Mouse (Mus musculus) sigmoid colon, adult 10 weeks (tissue): ENCODE data around the gene Rhox10. TPM values are rescaled to one million over a fixed set of nuclear protein-coding genes. Genes with fewer than 3 reads are reported as not detected.

Experiments used
- polyA plus RNA-seq: library from polyadenylated mRNA; stranded (reverse); fragments of 350-450 nt; fragmentation: Illumina TruSeq; extraction: RNeasy Lipid Tissue Mini Kit (QIAGEN cat#74804); gene quantifications from one replicate; pipeline ENCODE4 v1.2.3, GENCODE M21; 2014; ENCODE audit warnings: low read depth, low replicate concordance

Gene Rhox10
- not detected for polyA plus RNA-seq

GRCm38 (mm10) chrX:38066175-38066574, at the start of gene Rhox10:
TSS of gene Rhox10 (plus strand) at chrX:38066475.

GRCm38 (mm10) chrX:38018597-38018996, 47.7 kb upstream of the Rhox10 start, which contains the start of gene Btg1-ps1:
TSS of gene Btg1-ps1 (minus strand) at chrX:38018815.

GRCm38 (mm10) chrX:38043014-38043413, 23.3 kb upstream of the Rhox10 start, which contains the start of gene Btg1-ps2:
TSS of gene Btg1-ps2 (minus strand) at chrX:38043114.

GRCm38 (mm10) chrX:38085041-38085440, 18.8 kb downstream of the Rhox10 start, which contains the start of gene Rhox11:
TSS of gene Rhox11 (minus strand) at chrX:38085141.

GRCm38 (mm10) chrX:38110807-38111206, 44.5 kb downstream of the Rhox10 start, which contains the start of gene Rhox12:
TSS of gene Rhox12 (minus strand) at chrX:38110907.

GRCm38 (mm10) chrX:38120982-38121381, 54.7 kb downstream of the Rhox10 start, which contains the start of gene Rhox13:
TSS of gene Rhox13 (plus strand) at chrX:38121219.

Other genes with a start within 250 kb of the Rhox10 start
- gene Rhox6, start 239.6 kb upstream of the Rhox10 start, polyA plus RNA-seq, result not detected
- gene Rhox7a, start 234.8 kb upstream of the Rhox10 start, polyA plus RNA-seq, result not detected
- not detected for gene Rhox8, start 187.5 kb upstream of the Rhox10 start, polyA plus RNA-seq
- not detected for gene Rhox7b, start 169.2 kb upstream of the Rhox10 start, polyA plus RNA-seq
- not detected for gene Rhox9, start 164.7 kb upstream of the Rhox10 start, polyA plus RNA-seq
- not detected for gene Btg1-ps1, start 47.7 kb upstream of the Rhox10 start, polyA plus RNA-seq
- gene Btg1-ps2, start 23.4 kb upstream of the Rhox10 start, polyA plus RNA-seq, result not detected
- gene Rhox11, start 18.7 kb downstream of the Rhox10 start, polyA plus RNA-seq, result not detected
- not detected for gene Rhox12, start 44.4 kb downstream of the Rhox10 start, polyA plus RNA-seq
- not detected for gene Rhox13, start 54.7 kb downstream of the Rhox10 start, polyA plus RNA-seq
- gene Zbtb33, start 123.3 kb downstream of the Rhox10 start, polyA plus RNA-seq, result 84.6 TPM
- gene Tmem255a, start 186.0 kb downstream of the Rhox10 start, polyA plus RNA-seq, result 2.0 TPM
- not detected for gene Atp1b4, start 249.7 kb downstream of the Rhox10 start, polyA plus RNA-seq